Mouse (Mus musculus): Measurements from ENCODE around the gene Trim33. TPM values are rescaled to one million over a fixed set of nuclear protein-coding genes. Genes with fewer than 3 reads are reported as not detected.
A peak's percentile ranks its signal among the peaks of the same experiment; 100 is the strongest.

The Trim33 gene
- total RNA-seq (2015) (97.0 and 110 TPM in 2 replicates), total RNA-seq (2017) (47.9 and 54.6 TPM in 2 replicates)

- peak; percentile 71 for ATAC-seq (replicated peaks; ENCODE audit: poor library complexity)
Measured at GRCm38 (mm10) chr3:103279182-103280149, at the start of gene Trim33. TSS of gene Trim33 (plus strand) at chr3:103279293.

DNA sequence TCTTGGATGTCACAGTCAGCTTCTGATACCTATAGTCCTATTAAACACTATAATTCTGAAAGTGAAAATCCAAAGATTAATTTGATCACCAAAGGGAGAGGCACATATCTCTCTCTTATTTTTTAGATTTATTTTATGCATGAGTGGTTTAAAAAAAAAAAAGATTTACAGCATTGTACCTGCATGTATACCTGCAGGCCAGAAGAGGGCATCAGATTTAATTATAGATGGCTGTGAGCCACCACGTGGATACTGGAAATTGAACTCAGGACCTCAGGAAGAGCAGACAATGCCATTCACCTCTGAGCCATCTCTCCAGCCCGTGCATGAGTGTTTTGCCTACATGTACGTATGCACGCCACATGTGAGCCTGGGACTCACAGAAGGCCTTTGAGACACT, 46.7 kb upstream of the Trim33 start:
- ATAC-seq (replicated peaks; ENCODE audit: poor library complexity) = no peak

DNA sequence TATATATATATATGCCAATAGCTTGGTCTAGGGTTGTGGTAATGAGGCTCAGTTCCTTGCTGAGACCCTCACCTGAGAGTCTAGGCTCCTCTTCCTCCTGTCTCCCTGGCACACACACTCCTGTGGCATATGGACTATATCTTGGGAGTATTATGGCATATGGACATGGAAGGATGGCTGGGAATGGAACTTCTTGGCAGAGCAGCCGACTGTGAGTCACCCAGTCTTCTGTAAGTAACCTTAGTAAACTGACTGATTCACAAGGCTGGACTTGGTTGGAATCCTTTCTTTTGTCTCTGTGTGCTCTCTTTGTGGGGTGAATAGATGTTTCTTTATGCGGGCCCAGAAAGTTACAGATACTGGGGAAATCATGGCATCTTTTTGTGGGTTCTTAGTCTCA, 37.6 kb upstream of the Trim33 start:
- no peak for ATAC-seq (replicated peaks; ENCODE audit: poor library complexity)

- ATAC-seq (replicated peaks; ENCODE audit: poor library complexity) = no peak
Measured at GRCm38 (mm10) chr3:103242156-103242555, 36.9 kb upstream of the Trim33 start.

GRCm38 (mm10) chr3:103243491-103243890, 35.6 kb upstream of the Trim33 start:
- ATAC-seq (replicated peaks; ENCODE audit: poor library complexity) = no peak

DNA sequence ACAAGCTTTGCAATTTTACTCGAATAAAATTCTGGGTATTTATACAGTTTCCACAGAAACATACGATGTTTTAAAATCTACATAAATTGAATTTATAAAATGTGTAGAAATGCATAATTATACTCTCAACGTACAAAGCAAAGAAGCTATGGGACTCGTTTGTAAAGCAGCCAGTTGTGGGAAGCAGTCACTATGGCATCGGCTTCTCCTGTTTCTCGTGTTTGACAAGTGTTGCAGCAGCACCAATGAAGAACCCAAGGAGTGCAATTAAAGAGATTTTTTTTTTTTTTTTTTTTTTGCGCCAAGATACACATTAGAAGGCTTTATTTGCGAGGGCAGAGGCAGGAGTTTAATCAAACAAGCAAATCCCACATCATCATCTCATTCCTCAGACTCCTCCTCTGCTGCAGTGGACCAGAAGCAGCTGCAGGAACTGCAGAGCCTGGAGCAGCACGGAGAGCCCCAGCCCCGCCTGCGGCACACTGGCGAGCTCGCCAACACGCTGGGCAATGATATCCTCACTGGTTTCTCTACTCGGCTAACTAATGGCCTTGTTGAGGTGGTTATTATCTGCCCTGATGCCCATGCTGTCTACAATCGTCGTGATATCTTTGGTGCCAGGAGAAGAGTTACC, 32.3 kb upstream of the Trim33 start:
- 0 out of 2 replicates have a peak, but pooled peaks have one; percentile 14 for ATAC-seq (replicated peaks; ENCODE audit: poor library complexity)

GRCm38 (mm10) chr3:103256089-103256819, 22.8 kb upstream of the Trim33 start:
- peak; percentile 98 for ATAC-seq (replicated peaks; ENCODE audit: poor library complexity)

- ATAC-seq (replicated peaks; ENCODE audit: poor library complexity) = no peak
Measured at GRCm38 (mm10) chr3:103262802-103263417, 16.2 kb upstream of the Trim33 start.

GRCm38 (mm10) chr3:103278561-103279181, 422 bp upstream of the Trim33 start:
- peak; percentile 36 for ATAC-seq (replicated peaks; ENCODE audit: poor library complexity)

DNA sequence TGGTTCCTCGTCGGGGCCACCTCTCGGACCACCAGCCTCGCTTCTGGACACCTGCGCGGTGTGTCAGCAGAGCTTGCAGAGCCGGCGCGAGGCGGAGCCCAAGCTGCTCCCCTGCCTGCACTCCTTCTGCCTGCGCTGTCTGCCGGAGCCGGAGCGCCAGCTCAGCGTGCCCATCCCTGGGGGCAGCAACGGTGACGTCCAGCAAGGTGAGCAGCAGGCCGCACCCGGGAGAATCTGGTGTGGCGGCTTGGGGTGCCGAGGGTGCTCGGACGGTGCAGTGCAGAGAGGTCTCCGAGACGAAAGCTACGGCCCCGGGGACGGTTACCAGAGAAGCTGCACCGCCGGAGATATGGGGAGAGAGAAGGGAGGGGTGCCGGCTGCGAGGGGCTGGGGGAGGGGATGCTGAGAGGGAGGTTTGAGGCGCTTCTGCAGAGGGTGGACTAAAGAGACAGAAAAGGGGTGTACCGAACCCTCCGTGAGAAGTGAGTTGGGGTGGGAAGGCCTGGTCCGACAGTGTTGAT, 1.2 kb downstream of the Trim33 start:
- peak; percentile 45 for ATAC-seq (replicated peaks; ENCODE audit: poor library complexity)

- ATAC-seq (replicated peaks; ENCODE audit: poor library complexity) = no peak
Measured at GRCm38 (mm10) chr3:103280875-103281274, 1.8 kb downstream of the Trim33 start.

GRCm38 (mm10) chr3:103288761-103289160, 9.7 kb downstream of the Trim33 start:
- no peak for ATAC-seq (replicated peaks; ENCODE audit: poor library complexity)

DNA sequence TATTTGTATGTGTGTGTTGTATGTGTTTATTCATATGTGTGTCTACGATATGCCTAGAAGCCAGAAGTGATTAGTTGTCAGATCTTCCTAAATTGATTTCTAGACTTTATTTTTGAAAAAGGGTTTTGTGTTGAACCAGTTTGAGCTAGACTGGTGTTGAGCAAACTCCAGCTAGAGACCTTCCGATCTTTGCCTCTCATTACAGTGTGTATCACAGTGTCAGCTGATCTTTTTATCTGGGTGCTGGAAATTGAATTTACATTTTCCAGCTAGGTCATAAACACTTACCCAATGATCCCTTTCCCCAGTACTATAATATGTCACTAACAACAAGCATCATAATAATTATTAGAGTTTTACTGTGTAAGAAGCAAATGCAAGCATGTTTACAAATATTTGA, 12.0 kb downstream of the Trim33 start:
- ATAC-seq (replicated peaks; ENCODE audit: poor library complexity) = no peak

GRCm38 (mm10) chr3:103305411-103305982, 26.4 kb downstream of the Trim33 start:
- peak; percentile 14; the same call in 1 of the 2 replicates for ATAC-seq (replicated peaks; ENCODE audit: poor library complexity)

GRCm38 (mm10) chr3:103309252-103309651, 30.2 kb downstream of the Trim33 start:
- no peak for ATAC-seq (replicated peaks; ENCODE audit: poor library complexity)

- ATAC-seq (replicated peaks; ENCODE audit: poor library complexity) = no peak
Measured at GRCm38 (mm10) chr3:103309750-103310149, 30.7 kb downstream of the Trim33 start.

DNA sequence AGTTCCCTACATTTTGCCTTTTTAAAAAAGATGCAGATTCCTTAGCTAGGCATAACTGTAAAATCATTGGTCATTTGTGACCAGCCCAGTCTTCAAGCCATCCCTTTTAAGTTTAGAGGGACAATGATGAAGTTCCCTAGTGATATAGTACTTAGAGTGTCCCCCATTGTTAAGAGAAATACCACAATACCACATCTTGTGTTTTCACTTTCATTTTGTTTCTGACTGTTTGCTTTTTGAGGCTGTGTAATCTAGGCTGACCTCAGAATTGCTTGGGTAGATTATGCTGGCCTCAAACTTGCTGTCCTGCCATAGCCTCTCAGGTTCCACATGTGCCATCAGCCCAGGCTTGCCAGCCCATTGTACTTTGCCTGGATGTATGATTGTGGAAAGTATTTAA, 35.2 kb downstream of the Trim33 start:
- peak; percentile 70 for ATAC-seq (replicated peaks; ENCODE audit: poor library complexity)

GRCm38 (mm10) chr3:103335371-103335770, 56.3 kb downstream of the Trim33 start:
- 0 out of 2 replicates have a peak, but pooled peaks have one; percentile 34 for ATAC-seq (replicated peaks; ENCODE audit: poor library complexity)

DNA sequence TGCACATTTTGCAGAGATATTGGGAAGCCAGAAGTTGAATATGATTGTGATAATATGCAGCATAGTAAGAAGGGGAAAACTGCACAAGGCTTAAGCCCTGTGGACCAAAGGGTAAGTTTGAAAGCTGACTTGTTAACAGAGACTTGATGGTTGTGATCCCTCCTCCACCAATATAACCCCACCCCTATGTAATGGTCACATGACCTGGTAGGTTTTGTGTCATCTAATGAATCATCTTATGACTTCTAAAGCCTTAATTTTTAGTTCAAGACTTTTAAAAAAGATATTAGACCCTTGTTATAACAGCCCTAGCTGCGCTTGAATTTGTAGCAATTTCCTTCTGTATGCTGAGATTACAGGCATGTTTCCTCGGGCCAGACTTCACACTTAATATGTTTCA, 67.6 kb downstream of the Trim33 start:
- no peak for ATAC-seq (replicated peaks; ENCODE audit: poor library complexity)

DNA sequence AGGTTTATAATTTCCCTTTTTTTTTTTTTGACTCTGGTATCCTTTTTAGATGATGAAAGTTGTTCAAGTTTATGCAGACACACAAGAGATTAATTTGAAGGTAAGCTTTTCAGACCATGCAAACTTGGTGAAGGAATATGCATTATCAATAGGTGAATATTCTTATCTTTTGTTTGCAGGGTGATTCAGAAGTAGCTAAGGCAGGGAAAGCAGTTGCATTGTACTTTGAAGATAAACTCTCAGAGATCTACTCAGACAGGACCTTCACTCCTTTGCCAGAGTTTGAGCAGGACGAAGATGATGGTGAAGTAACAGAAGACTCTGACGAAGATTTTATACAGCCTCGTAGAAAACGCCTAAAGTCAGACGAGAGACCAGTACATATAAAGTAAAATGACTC, 74.4 kb downstream of the Trim33 start:
- peak; percentile 76 for ATAC-seq (replicated peaks; ENCODE audit: poor library complexity)
